ENCODE assay signal across 6 mouse cellular contexts in genomic region chr3:144738396-144738795, GRCm38 (mm10). TPM values are rescaled to one million over a fixed set of nuclear protein-coding genes. Genes with fewer than 3 reads are reported as not detected.
DNase-seq lines count a peak whose midpoint lies in the region; ATAC-seq and TF ChIP-seq lines count a peak whose summit lies in the region.
"Not testable (repeated sequence)": the region's sequence is repeated elsewhere in the genome, so short reads cannot be mapped to it uniquely, and the experiment has no call there.
"Had no signal": no experiment of that assay in that cellular context is flagged by ENCODE, and none has a peak within 500 bp of the region (broad histone marks: within the 10 kb centered on the region; RNA-seq: fewer than 3 reads in every experiment).

No protein-coding gene starts in this region.

- not testable (repeated sequence) for H3K27me3 ChIP-seq in E14TG2a.4 (ENCODE audit: insufficient read depth, low read length); heart, embryonic 12.5 days (replicated peaks); testis, adult 2 months (ENCODE audit: control insufficient read depth, insufficient read depth, low read length)

- TF ChIP-seq POLR2A in testis, adult 2 months (IDR thresholded peaks at IDR 0.05; ENCODE audit: control insufficient read depth, low read depth, low read length): not testable (repeated sequence)

- not testable (repeated sequence) for H3K4me1 ChIP-seq in E14TG2a.4 (replicated peaks; ENCODE audit: low read depth, low read length); heart, embryonic 12.5 days (replicated peaks); testis, adult 2 months (ENCODE audit: control insufficient read depth, insufficient read depth, low read length)

- H3K27ac ChIP-seq in heart, embryonic 12.5 days (ENCODE audit: poor library complexity, severe bottlenecking); testis, adult 2 months (ENCODE audit: control insufficient read depth, insufficient read depth, low read depth, low read length): not testable (repeated sequence)

- WGBS in heart, embryonic 12.5 days: 61% methylated on average over 24 of the region's 24 CpGs

- ATAC-seq in heart, embryonic 12.5 days (ENCODE audit: insufficient number of reproducible peaks, low FRiP score): not testable (repeated sequence)

- H3K4me2 ChIP-seq in heart, embryonic 12.5 days: peak overlapping the region; percentile 28

- not testable (repeated sequence) for H3K9ac ChIP-seq in heart, embryonic 12.5 days

- H3K9me3 ChIP-seq in E14TG2a.4 (ENCODE audit: low read length); heart, embryonic 12.5 days (replicated peaks): not testable (repeated sequence)

- DNase-seq in ES-CJ7 (ENCODE audit: low read depth, low spot score) (peak; percentile 19), R1 (ENCODE audit: low read depth, low spot score) (peak; percentile 53)

- H3K4me3 ChIP-seq in E14TG2a.4 (replicated peaks; ENCODE audit: low read length): peak overlapping the region; percentile 79
- not testable (repeated sequence) for H3K4me3 ChIP-seq in heart, embryonic 12.5 days
- H3K4me3 ChIP-seq in testis, adult 2 months (ENCODE audit: control insufficient read depth, low read depth, low read length): peak overlapping the region; percentile 50

- TF ChIP-seq CTCF in E14TG2a.4 (conservative IDR thresholded peaks at IDR 0.05; ENCODE audit: low read length); testis, adult 2 months (IDR thresholded peaks at IDR 0.05; ENCODE audit: control insufficient read depth, insufficient read depth, insufficient replicate concordance, low read depth, low read length): not testable (repeated sequence)

- not testable (repeated sequence) for H3K36me3 ChIP-seq in E14TG2a.4 (ENCODE audit: insufficient read depth, low read length); heart, embryonic 12.5 days; testis, adult 2 months (ENCODE audit: control insufficient read depth, insufficient read depth, low read length)

RNA-seq across cellular contexts. Expression of gene Sh3glb1, which starts 18.3 kb away (rescaled TPM):
- polyA plus RNA-seq in heart, embryonic 12.5 days (2016; fragmentation: Nextera tagmentation; extraction: Ambion mirVana): 145 and 147 TPM in 2 replicates
- 415 and 469 TPM in 2 replicates for polyA plus RNA-seq in testis, adult 2 months (2012; rRNA removed)

RNA-seq across cellular contexts. Expression of gene Clca3a1, which starts 22.4 kb away (rescaled TPM):
- 22.1 and 24.1 TPM in 2 replicates for polyA plus RNA-seq in heart, embryonic 12.5 days (2016; fragmentation: Nextera tagmentation; extraction: Ambion mirVana)
- 1.5 and 1.6 TPM in 2 replicates for polyA plus RNA-seq in testis, adult 2 months (2012; rRNA removed)
- polyA plus RNA-seq: embryonic facial prominence, embryonic 10.5 days had no signal
